Mouse (Mus musculus): Measurements from ENCODE around the gene Tnrc6c. TPM values are rescaled to one million over a fixed set of nuclear protein-coding genes. Genes with fewer than 3 reads are reported as not detected.

Gene Tnrc6c
- total RNA-seq (2014; fragmentation: Nextera tagmentation): 27.1 and 32.2 TPM in 2 replicates
- total RNA-seq (2017): 15.8 and 18.0 TPM in 2 replicates

DNA sequence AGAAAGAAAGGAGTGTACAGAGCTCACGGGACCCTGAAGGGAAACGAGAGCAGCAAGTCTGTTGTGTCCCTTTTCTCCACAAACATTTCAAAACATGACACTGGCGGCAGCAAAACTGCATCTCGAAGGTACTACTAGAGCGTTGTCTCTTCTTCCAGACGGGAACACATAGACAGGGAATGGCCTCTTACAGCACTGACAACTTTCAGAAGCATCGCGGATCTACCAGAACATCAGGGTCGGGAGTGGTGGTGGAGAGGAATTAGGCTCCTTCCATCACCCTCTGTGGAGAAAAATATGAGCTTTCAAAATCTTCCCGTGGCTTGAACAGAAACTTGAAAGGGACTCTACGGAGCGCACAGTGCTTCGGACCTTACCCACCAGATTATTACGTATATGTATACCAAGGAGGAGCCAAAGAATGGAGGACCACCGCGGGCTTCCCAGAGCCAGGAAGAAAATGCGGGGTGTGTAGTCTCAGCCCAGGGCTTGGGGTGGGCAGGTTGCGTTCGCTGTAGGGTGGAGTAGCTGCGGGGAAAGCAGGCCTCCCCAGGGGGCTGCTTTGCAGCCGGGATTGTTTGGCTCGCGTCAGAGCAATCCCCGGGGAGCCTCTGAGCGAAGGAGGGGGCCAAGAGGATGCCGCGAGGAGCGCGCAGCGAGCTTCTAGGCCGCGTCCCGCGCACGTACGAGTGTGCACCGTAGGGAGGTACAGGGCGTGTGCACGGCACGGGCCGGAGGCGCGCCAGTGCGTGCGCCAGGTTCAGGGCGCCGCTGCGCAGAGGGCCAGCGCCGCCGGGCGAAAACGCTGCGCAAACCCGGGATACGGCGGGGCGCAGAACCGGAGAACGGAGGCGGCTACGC lies at the start of gene Tnrc6c:
TSS of gene Tnrc6c (plus strand) at position 799 of the 861 bp plus-strand sequence.
- peak; percentile 43 for ATAC-seq (replicated peaks; ENCODE audit: low FRiP score, low TSS enrichment, poor library complexity, severe bottlenecking)

DNA sequence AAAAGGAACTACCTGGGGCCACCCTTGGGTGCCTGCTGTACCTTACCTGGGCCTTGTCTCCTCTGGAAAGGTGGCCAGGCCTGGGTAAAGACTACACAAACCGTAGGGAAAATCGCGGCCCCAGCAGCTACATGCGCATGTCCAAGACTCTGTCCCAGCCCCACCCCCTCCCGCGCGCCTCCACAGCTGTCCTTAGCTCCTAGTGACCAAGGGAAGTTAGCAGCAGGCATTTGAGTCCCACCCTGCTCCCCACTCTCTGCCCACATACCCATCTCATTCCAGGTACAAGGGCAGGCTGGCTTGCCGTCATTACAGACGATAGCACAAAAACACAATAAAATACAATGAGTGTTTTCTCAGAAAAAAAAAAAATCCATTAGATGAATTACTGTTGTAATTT lies 48.0 kb upstream of the Tnrc6c start:
- no peak for ATAC-seq (replicated peaks; ENCODE audit: low FRiP score, low TSS enrichment, poor library complexity, severe bottlenecking)

DNA sequence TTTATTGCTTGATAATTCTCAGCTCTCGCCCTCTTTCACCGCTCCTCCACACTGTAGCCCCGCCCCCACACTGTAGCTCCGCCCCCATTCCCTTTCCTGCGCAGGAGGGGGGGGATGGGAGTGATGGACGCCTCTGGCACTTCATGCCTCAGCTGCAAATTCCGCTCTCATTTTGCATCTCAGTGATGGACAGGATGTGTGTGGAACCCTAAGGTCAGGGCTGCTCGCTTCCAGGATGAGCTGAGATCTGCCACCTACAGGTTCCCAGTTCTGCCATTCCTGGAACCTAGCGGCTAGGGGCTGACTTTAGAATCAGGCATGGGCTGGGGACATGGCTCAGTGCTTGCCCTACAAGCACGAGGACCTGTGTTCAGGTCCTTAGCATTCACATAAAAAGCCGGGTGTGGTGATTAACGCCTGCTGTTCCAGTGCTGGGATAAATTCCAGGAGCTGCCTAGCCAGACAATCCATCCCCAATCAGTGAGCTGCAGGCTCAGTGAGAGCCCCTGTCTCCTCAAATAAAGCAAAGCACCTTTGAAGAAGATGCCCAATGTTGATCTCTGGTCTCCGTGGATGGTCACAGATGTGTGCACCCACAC lies 47.4 kb upstream of the Tnrc6c start:
- no peak for ATAC-seq (replicated peaks; ENCODE audit: low FRiP score, low TSS enrichment, poor library complexity, severe bottlenecking)

DNA sequence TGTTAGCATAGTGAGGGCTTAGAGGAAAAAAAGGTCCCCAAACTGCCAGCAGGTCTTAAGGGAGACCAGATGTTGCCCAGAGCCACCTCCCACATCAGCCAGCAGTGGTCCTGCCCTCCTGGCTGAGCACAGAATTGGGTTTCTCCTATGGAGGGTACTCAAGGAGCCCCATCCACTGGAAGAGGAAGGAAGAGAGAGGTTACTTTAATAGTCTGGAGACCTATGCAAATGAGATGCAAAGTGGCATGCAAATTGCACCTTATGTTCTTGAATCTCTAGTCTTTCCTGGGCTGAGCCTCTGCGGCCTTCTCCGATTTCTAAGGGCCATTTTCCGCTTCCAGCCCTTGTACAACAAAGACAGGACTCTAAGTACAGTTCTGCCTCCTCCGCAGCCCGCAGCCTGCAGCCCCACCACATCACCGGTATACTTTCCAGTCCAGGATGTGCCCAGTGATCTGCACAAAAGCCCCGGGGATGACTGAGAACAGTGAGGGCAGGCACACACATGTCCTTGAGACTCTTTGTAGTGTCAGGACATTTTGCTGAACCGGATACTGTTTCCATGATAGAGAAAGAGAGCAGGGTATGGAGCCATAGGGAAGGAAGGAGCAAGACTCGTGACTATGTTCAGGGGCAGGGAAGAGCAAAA lies 45.8 kb upstream of the Tnrc6c start:
- no peak for ATAC-seq (replicated peaks; ENCODE audit: low FRiP score, low TSS enrichment, poor library complexity, severe bottlenecking)

DNA sequence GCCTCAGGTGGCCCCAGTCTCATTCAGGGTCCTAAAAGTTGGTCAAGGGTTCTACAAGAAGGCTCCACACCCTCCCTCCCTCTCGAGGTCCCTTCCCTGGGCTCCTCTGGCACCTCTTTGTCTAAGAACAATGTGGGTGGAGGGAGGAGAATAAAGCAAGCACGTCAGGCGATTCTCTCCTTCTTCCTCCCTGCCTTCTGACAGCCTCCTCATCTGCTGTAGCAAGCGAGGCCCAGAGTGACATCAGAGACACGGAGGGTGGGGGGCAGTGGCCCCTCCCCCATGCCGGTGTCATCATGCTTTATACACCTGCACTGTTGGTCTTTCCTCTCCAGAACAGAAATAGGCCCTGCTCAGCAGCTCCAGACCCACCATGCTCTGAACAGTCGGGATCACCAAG lies 45.1 kb upstream of the Tnrc6c start:
- ATAC-seq (replicated peaks; ENCODE audit: low FRiP score, low TSS enrichment, poor library complexity, severe bottlenecking): no peak

DNA sequence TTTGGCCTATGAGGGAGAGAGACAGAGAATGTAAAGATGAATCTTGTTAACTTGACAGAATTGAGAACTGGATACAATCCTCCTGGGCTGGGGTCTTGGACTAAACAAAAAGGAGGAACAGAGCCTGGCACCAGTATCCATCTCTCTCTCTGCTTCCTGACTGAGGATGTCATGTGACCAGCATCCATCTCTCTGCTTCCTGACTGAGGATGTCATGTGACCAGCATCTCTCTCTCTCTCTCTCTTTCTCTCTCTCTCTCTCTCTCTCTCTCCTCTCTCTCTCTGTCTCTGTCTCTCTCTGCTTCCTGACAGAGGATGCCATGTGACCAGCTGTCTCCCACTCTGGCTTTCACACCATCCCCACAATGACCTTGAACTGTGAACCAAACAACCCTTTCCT lies 43.5 kb upstream of the Tnrc6c start:
- no peak for ATAC-seq (replicated peaks; ENCODE audit: low FRiP score, low TSS enrichment, poor library complexity, severe bottlenecking)

DNA sequence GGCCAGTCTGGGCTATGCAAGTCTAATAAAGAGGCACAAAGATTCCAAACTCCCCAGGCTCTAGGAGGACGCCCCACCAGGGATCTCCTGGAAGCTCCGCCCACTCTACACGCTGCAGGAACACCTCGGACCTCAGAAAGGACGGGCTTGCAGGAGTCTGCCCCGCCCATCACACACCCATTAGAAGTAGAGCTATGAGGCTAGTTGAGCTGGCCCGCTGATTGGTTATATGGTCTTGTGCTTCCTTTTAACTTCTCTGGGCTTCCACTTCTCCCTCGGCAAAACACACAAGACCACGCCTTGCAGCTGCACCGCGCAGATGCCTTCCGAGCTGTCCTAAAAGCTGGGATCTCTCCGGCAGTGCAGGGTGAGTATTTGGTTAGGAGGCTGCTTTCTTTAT lies 43.0 kb upstream of the Tnrc6c start:
- peak; percentile 85 for ATAC-seq (replicated peaks; ENCODE audit: low FRiP score, low TSS enrichment, poor library complexity, severe bottlenecking)

DNA sequence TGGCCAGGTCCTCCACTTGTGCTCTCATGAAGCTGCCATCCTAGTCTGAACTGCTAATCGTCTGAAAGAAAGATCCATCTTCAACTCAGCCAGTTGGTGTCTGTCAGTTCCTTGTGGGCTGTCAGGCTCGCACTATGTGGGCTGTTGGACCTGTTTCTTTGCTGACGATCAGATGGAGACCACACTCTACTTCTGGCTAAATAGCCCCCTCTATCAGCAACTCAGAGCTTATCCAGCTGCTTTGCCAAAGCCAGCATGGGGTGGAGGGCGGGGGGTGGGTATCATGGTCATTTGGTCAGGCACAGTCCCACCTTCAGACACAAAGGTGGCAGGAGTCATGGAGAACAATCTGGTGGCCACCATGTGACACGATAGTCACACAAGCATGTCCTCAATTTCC lies 42.2 kb upstream of the Tnrc6c start:
- no peak for ATAC-seq (replicated peaks; ENCODE audit: low FRiP score, low TSS enrichment, poor library complexity, severe bottlenecking)

DNA sequence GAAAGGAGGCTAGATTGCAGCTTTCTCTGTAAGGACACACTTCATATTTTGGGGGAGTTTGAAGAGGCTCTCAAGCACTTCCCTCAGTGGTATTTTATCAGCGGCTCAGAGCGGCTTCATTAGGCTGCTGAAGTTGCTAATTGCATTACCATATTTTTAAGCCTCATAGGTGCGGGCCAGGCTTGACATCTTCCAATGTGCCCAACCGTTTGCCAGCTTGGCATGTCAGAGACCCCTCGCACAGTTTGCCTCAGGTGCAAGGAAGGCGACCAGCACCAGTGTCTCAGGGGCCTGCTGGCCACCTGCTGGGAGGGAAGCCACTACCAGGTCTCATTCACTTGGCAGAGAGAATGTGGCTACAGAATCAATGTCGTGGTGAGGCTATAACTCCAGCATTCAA lies 41.2 kb upstream of the Tnrc6c start:
- no peak for ATAC-seq (replicated peaks; ENCODE audit: low FRiP score, low TSS enrichment, poor library complexity, severe bottlenecking)

DNA sequence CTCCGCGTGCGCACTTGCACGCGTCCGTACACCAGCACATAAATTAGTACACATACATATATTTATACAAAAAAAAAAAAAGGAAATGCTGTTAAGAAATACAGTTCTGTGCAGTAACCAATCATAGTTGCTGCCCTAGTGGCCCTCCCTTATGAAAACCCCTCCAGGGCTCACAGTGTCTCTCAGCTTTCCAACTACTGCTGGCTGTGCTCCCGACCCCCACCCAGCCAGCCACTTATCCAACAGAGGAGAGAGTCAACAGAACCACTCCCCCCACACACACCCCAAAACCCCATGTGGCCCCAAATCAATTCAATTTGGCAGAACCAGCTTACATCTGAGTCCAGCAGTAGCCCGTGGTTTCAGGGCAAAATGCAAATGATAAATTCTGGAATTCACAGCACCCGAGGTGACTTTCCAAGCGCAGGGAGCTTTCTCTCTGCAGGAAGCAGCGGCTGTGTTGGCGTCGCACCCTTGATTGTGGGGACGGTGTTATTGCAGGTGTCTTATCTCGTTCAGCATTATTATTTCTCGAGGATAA lies 36.7 kb upstream of the Tnrc6c start:
- ATAC-seq (replicated peaks; ENCODE audit: low FRiP score, low TSS enrichment, poor library complexity, severe bottlenecking): no peak

DNA sequence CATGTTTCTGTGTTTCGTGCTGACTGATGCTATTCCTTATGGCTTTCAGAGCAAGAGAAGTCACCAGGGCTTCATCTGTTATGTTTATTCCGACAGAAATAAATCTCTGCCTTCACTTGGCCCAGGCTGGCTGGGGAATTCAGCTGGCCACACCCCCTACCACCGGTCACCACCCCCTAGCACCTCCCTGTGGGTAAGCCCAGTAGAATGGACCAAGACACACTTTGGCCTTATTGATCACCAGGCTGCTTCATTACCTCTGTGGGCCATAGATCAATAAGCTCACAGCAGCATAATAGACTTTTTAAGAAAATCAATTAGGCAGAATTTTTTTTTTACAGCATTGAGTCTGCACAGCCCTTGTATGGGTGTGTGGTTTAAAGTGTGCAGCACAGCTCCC lies 35.9 kb upstream of the Tnrc6c start:
- ATAC-seq (replicated peaks; ENCODE audit: low FRiP score, low TSS enrichment, poor library complexity, severe bottlenecking): no peak

DNA sequence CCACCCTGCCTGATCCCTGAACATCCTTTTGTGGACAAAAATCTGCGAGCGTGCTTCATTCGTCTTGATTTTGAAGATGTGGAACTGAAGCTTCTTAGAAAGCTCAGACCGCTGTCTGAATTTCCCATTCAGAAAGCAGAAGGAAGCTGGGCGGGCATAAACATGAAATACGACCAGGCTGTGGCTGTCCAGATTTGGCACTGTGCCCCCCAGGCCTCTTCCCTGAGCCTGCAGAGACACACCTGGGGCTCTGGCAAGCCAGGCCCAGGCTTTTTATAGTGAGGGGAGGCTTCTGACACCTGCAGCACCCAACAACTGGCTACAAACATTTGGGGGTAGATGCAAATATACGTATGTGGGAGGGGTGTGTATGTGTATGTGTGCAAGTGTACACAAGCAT lies 35.3 kb upstream of the Tnrc6c start:
- no peak for ATAC-seq (replicated peaks; ENCODE audit: low FRiP score, low TSS enrichment, poor library complexity, severe bottlenecking)

DNA sequence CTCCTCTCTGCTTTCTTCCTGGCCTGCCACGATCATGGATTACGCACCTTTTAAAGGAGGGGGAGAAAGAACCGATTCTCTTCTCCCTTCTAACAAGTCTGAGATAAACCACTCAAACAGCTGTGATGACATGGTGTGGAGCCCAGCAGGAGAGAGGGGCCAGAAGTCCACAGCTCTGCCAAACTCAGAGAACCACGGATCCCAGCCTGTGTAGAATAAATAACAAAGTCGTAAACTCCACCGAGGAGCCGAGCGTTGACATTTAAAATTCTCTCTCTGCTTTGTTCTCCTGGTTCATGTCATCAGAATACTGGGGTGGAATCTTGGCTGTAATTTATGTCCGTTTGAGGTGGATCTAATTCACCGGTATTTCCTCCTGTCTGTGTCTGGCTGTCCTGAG lies 34.5 kb upstream of the Tnrc6c start:
- ATAC-seq (replicated peaks; ENCODE audit: low FRiP score, low TSS enrichment, poor library complexity, severe bottlenecking): no peak

DNA sequence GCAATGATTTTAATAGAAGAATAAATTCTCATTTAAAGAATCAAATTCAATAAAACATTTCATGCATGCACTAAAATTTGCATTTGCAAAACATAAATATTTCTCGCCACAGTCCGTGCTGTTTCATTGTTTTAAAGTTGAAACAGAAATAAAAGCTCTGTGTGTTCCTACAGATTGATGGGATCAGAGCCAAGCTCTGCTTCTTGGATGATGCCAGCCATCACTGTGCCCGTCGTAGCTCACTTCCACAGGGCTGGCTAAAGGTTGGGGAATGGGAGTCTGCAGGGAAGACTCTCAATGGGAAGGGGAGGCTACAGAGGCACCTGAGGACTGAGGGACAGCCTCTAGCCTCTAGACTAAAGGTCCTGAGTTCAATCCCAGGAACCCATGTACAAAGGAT lies 28.9 kb upstream of the Tnrc6c start:
- ATAC-seq (replicated peaks; ENCODE audit: low FRiP score, low TSS enrichment, poor library complexity, severe bottlenecking): no peak

DNA sequence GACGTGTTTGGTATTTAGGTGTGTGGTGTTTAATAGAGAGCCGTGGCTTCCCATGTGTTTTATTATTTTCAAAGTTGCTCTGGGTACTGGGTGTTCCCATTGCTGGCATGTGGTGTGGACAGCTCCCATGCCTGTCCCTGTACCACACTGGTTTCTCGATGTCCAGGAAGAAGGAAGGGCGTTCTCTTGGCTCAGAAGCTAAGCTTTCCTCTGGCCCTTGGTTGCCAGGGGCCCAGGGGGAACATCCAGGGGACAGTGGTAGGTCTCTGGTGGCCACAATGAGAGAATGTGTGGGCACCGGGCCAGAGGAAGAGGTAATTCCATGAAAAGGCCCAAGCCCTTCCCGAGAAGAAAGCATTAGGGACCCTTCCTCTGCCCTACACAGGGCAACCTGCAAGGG lies 27.5 kb upstream of the Tnrc6c start:
- ATAC-seq (replicated peaks; ENCODE audit: low FRiP score, low TSS enrichment, poor library complexity, severe bottlenecking): no peak

DNA sequence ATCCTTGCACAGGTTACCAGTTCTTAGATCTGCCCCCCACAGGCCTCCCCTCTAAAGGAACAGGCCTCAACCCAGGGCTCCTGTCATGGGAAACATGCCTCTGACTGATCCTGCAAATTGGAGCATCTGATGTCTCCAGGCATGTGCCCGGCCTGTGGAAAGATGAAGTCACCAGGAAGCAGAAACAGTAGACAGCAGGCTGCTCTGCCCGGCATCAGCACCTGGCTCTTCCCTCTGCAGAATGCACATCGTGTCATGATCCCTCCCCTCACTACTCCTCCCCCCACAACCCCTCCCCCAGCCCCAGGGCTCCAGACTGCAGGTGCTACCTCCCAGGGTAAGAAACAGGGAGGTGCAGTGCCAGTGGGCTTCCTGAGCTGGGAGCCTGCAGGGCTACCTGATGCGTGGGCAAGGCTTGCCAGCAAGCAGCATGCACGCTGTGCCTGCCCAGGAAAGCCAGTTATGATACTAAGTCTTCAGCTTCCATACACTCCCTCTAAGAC lies 27.0 kb upstream of the Tnrc6c start:
- ATAC-seq (replicated peaks; ENCODE audit: low FRiP score, low TSS enrichment, poor library complexity, severe bottlenecking): no peak

DNA sequence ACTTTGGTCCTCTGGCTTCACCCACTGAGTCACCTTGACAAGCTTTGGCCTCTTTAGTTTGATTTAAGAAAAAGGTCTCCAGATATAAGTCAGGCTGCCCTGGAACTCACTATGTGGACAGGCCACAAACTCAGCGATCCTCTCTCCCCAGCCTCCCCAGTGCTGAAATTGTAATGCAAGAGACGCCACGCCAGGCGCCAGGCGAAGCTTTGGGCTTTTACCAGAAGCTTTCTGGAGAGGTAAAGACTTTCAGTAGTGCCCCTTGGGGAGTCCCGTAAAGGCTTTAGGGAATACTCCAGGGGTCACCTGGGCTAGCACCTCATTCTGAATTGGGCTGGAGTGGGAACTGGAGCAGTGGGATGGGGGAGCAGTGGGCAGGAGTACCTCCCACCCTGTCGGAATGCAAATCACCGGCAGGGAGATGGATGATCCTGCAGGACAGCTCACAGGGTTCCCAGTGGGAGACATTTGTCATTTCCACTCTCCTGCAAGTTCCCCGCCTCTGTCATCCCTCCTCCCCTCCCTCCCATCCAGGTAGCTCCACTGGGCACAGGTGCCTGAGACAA lies 26.3 kb upstream of the Tnrc6c start:
- no peak for ATAC-seq (replicated peaks; ENCODE audit: low FRiP score, low TSS enrichment, poor library complexity, severe bottlenecking)

DNA sequence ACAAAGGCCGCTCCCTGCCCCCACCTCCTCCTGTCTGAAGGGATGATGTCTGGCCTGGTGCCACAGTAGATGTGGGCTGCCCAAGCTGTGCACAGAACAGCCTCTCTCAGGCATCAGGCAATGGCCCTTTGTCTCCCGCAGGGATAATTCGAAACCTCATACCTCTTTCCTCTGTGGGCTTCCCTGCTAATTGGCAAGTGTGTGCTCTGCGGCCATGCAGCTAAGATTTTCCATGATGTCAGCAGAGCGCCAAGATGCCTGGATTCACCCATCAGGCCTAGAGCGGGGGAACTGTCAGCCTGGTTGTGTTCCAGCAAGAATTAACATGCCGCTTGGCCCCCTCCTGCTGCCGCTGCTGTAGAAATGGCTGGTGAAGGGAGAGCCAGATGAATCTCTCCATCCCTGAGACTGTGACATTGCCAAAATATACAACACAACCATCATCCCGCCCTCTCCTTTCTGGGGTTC lies 25.7 kb upstream of the Tnrc6c start:
- ATAC-seq (replicated peaks; ENCODE audit: low FRiP score, low TSS enrichment, poor library complexity, severe bottlenecking): no peak

DNA sequence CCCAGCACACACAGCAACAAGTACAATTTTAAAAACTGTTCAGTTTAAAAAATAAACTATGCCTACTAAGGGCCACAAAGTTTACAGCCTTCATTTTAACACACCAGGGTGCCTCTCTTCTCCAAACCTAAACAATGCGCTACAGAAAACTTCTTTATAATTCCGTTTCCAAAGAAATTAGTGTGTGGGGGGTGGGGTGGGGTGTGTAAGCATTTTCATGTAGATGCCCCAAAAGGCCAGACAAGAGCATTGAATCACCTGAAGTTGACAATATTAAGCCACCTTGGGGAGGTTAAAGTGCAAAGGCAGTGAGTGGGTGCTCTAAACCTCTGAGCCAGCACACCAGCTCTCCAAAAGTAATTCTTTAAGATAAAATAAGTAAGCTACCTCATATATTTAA lies 24.2 kb upstream of the Tnrc6c start:
- ATAC-seq (replicated peaks; ENCODE audit: low FRiP score, low TSS enrichment, poor library complexity, severe bottlenecking): no peak

Data from megakaryocyte-erythroid progenitor cell, adult 5-6 weeks (primary cell).